Mouse (Mus musculus) left cerebral cortex, postnatal 25 days (tissue): ENCODE results near the gene Tas2r113. TPM values are rescaled to one million over a fixed set of nuclear protein-coding genes. Genes with fewer than 3 reads are reported as not detected.
"Not testable (repeated sequence)": the region's sequence is repeated elsewhere in the genome, so short reads cannot be mapped to it uniquely, and the experiment has no call there.

ENCODE experiments used
- DNase-seq, 2 experiments: peaks; one replicate each; pipeline ENCODE4 v3.0.0; 2022; ENCODE audit warnings: low spot score in 2 of 2, mixed read lengths in 1 of 2
- intact Hi-C: fragments of 180-260 bp; cut with DNase I; formaldehyde crosslinking; loops from one replicate; pipeline ENCODE4 v1.15.1; 2025
- total RNA-seq, 2 experiments: library from RNA; stranded (reverse); gene quantifications; 2 replicates each; pipeline ENCODE4 v1.2.3; 2021

Gene Tas2r113
- not detected for total RNA-seq

DNA sequence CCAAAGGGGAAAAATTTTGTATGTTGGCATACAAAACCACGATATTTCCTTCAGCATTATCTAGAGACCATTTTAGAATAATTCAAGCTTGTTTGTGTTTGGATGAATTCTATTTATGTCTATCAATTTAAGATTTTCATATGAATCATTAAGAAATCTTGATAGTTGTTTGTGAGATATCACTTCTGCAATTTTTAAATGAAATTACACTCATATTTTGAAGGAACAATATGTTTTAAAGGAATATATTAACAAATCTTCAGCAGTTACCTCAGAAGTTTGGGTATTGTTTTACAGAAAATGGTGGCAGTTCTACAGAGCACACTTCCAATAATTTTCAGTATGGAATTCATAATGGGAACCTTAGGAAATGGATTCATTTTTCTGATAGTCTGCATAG is at the start of gene Tas2r113:
Gene Tas2r113 (plus strand): TSS at position 301 of the 400 bp plus-strand sequence.
- intact Hi-C loops: no loop called here
- DNase-seq: no peak

DNA sequence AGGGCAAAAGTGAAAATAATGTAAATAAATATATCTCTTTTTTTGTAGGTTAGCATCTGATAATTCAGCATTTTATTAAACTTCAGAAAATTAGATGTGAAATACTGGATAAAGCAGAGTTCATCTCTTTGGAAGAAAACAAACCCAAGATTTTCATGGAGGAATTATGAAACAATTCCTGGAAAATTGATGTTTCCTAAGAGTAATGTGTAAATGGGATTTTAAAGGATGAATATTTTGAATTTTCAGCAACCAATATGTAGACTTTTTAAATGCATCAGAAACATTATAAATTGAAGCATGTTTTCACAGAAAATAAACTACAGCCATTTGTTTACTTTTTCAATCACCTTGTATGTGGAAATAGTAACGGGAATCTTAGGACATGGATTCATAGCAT is 46.0 kb upstream of the Tas2r113 start, which contains the start of gene Tas2r123:
Gene Tas2r123 (plus strand): TSS at position 301 of the 400 bp plus-strand sequence.
- intact Hi-C loops: no loop called here
- DNase-seq: no peak

DNA sequence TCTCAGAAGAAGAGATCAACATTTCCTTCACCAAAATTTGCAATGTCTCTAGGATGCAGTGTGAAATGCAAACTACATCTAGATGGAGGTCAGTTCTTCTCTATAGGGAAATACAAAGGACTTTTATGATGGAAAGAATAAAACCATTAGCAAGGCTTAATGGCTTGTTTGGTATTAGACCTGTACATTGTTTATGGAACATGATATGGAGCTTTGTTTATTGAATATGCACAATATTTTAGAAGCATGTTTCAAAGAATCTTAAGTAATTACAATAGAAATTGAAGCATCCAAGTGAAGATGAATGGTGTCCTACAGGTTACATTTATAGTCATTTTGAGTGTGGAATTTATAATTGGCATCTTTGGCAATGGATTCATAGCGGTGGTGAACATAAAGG is 37.7 kb upstream of the Tas2r113 start, which contains the start of gene Tas2r116:
Gene Tas2r116 (plus strand): TSS at position 301 of the 400 bp plus-strand sequence.
- no peak for DNase-seq
- intact Hi-C loops: no loop called here

DNA sequence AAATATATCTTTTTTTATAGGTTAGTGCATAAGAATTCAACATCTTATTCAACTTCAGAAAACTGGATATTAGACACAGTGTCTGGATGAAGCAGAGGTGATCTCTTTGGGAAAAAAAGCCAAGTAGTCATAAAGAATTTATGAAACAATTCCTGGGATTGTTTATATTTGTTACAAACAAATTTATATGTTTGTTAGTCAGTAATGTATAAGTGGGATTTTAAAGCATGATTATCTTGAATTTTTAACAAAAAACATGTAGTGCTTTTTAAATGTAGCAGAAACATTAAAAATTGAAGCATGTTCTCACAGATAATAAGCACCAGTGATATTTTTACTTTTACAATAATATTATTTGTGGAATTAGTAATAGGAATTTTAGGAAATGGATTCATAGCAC is 25.1 kb upstream of the Tas2r113 start, which contains the start of gene Tas2r110:
Gene Tas2r110 (plus strand): TSS at position 301 of the 400 bp plus-strand sequence.
- DNase-seq: no peak
- intact Hi-C loops: no loop called here

DNA sequence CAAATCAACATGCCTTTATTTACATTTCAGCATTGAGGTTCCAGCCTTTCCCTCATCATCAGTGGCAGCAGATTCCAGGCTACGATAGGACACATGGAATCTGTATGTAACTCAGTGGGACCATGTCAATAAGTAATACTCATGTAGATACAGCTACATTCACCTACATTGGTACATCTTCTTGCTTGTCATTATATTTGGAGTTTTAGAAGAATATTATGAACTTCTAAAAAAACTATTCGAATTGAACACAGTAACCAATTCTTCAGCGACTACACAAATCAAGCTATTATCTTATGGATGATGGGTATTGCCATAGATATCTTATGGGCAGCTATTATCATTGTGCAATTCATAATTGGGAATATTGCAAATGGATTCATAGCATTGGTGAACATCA is 16.5 kb downstream of the Tas2r113 start, which contains the start of gene Tas2r125:
Gene Tas2r125 (plus strand): TSS at position 301 of the 400 bp plus-strand sequence.
- intact Hi-C loops: no loop called here
- no peak for DNase-seq

DNA sequence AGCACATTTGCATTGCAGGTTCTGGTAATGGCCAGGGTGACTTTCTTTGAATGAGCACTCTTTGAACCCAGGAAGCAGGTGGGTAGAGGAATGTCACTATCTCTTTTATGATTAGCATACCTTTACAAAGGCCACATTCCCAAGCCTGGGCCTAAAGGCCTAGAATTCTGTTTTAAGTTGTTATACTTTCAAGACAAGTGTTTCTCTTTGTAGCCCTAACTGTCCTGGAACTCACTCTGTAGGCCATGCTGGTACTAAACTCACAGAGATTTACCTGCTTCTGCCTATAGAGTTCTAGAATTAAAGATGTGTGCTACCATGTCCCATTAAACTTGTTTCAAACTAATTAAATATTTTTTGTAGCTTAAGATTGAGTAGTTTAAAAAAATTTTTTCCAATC is 48.6 kb downstream of the Tas2r113 start:
- DNase-seq, intact Hi-C loops: not testable (repeated sequence)

Other genes starting within 250 kb of the Tas2r113 start
- not detected for gene A630073D07Rik, start 241.5 kb upstream of the Tas2r113 start, total RNA-seq
- not detected for gene Tas2r120, start 236.1 kb upstream of the Tas2r113 start, total RNA-seq
- not detected for gene Tas2r121, start 192.0 kb upstream of the Tas2r113 start, total RNA-seq
- not detected for gene Tas2r122, start 181.1 kb upstream of the Tas2r113 start, total RNA-seq
- gene Tas2r115, start 155.0 kb upstream of the Tas2r113 start, total RNA-seq: not detected
- not detected for gene Tas2r124, start 138.3 kb upstream of the Tas2r113 start, total RNA-seq
- gene Tas2r102, start 130.9 kb upstream of the Tas2r113 start, total RNA-seq: not detected
- gene Tas2r136, start 114.8 kb upstream of the Tas2r113 start, total RNA-seq: not detected
- gene Tas2r117, start 90.2 kb upstream of the Tas2r113 start, total RNA-seq: not detected
- gene Tas2r123, start 45.9 kb upstream of the Tas2r113 start, total RNA-seq: not detected
- gene Tas2r116, start 37.6 kb upstream of the Tas2r113 start, total RNA-seq: not detected
- gene Tas2r110, start 25.0 kb upstream of the Tas2r113 start, total RNA-seq: not detected
- not detected for gene Tas2r125, start 16.6 kb downstream of the Tas2r113 start, total RNA-seq
- gene Tas2r129, start 58.1 kb downstream of the Tas2r113 start, total RNA-seq: not detected
- not detected for gene Tas2r131, start 64.9 kb downstream of the Tas2r113 start, total RNA-seq
- gene Tas2r109, start 88.0 kb downstream of the Tas2r113 start, total RNA-seq: not detected
- gene Tas2r103, start 144.1 kb downstream of the Tas2r113 start, total RNA-seq: not detected
- gene Tas2r140, start 162.8 kb downstream of the Tas2r113 start, total RNA-seq: not detected
- gene Smim10l1, start 211.9 kb downstream of the Tas2r113 start, total RNA-seq: 10 to 100 TPM; 93.6 to 97.5 TPM